Comparison of ENCODE assay signal across 19 mouse cellular contexts in genomic region chr4:97810348-97810939, GRCm38 (mm10). TPM values are rescaled to one million over a fixed set of nuclear protein-coding genes. Genes with fewer than 3 reads are reported as not detected.
DNase-seq lines count a peak whose midpoint lies in the region; ATAC-seq and TF ChIP-seq lines count a peak whose summit lies in the region.
"Had no signal": no experiment of that assay in that cellular context is flagged by ENCODE, and none has a peak within 500 bp of the region (broad histone marks: within the 10 kb centered on the region; RNA-seq: fewer than 3 reads in every experiment).

No protein-coding gene starts in this region.

- peaks cover 42% of the 10 kb centered on the region for H3K4me1 ChIP-seq in heart, embryonic 16.5 days (ENCODE audit: control insufficient read depth, insufficient read depth, low read length)
- H3K4me1 ChIP-seq: embryonic facial prominence, embryonic 15.5 days had no signal

- ATAC-seq in heart, embryonic 16.5 days (replicated peaks; ENCODE audit: extremely low read depth, insufficient read depth, low FRiP score) = no peak
- ATAC-seq: forebrain, postnatal 0 days; hindbrain, postnatal 0 days had no signal

- DNase-seq in cerebellum, postnatal 10 days = peak; percentile 29 to 44
- no peak for DNase-seq in cerebellum, postnatal 4 days (ENCODE audit: low spot score in 2 of 2)
- DNase-seq in heart, postnatal 14 days = no peak
- peak; percentile 11 to 34 for DNase-seq in spleen, postnatal 36 days (ENCODE audit: low spot score in 2 of 2)
- DNase-seq in spleen, postnatal 10 days (ENCODE audit: low spot score in 2 of 2) = no peak
- no peak for DNase-seq in left cerebral cortex, adult 2 months (ENCODE audit: extremely low spot score in 1 of 2, low spot score in 2 of 2)
- DNase-seq in lung, postnatal 10 days = no peak
- DNase-seq: cerebellum, adult 18-20 months; forebrain, postnatal 0 days; kidney, adult 8-10 months; kidney, postnatal 4 days; layer of hippocampus, postnatal 36 days; thymus, postnatal 14 days had no signal

- H3K36me3 ChIP-seq in heart, embryonic 16.5 days (ENCODE audit: control insufficient read depth, insufficient read depth) = no peaks in the 10 kb centered on the region
- H3K36me3 ChIP-seq: embryonic facial prominence, embryonic 15.5 days; midbrain, embryonic 10.5 days had no signal

- no peak overlapping the region for H3K4me3 ChIP-seq in heart, embryonic 16.5 days (ENCODE audit: low read length)
- H3K4me3 ChIP-seq in left cerebral cortex, adult 2 months = no peak overlapping the region
- H3K4me3 ChIP-seq: embryonic facial prominence, embryonic 15.5 days; midbrain, embryonic 10.5 days had no signal

- no peak overlapping the region for H3K9ac ChIP-seq in heart, embryonic 16.5 days (ENCODE audit: low read length)
- H3K9ac ChIP-seq: embryonic facial prominence, embryonic 15.5 days; forebrain, postnatal 0 days had no signal

- intact Hi-C loops in heart, postnatal 14 days (cut with DNase I) = no loop called here
- intact Hi-C loops in left cerebral cortex, adult 2 months (cut with DNase I) = no loop called here

- H3K27ac ChIP-seq in heart, embryonic 16.5 days (ENCODE audit: low read length) = peak overlapping the region; percentile 58
- no peak overlapping the region for H3K27ac ChIP-seq in left cerebral cortex, adult 2 months
- H3K27ac ChIP-seq: embryonic facial prominence, embryonic 15.5 days; hindbrain, postnatal 0 days; midbrain, embryonic 10.5 days had no signal

- 58% methylated on average over 7 of the region's 7 CpGs for WGBS in heart, embryonic 16.5 days

- no peak overlapping the region for H3K4me2 ChIP-seq in heart, embryonic 16.5 days (ENCODE audit: low read depth, low read length)
- H3K4me2 ChIP-seq: embryonic facial prominence, embryonic 15.5 days had no signal

- TF ChIP-seq CTCF in left cerebral cortex, adult 2 months (IDR thresholded peaks at IDR 0.05) = no peak

- no peaks in the 10 kb centered on the region for H3K9me3 ChIP-seq in heart, embryonic 16.5 days (replicated peaks; ENCODE audit: control insufficient read depth, low read length)
- H3K9me3 ChIP-seq: embryonic facial prominence, embryonic 15.5 days; midbrain, embryonic 10.5 days had no signal

- H3K27me3 ChIP-seq in heart, embryonic 16.5 days (ENCODE audit: control insufficient read depth, insufficient read depth, low read length) = no peaks in the 10 kb centered on the region
- H3K27me3 ChIP-seq: embryonic facial prominence, embryonic 15.5 days had no signal

RNA-seq across cellular contexts. Expression of gene E130114P18Rik, which starts 32.6 kb away (rescaled TPM):
- 0.47 and 0.75 TPM in 2 replicates for polyA plus RNA-seq in heart, embryonic 16.5 days (2015; fragmentation: Nextera tagmentation; extraction: Ambion mirVana)
- not detected for total RNA-seq in heart, postnatal 14 days (2021)
- total RNA-seq in left cerebral cortex, adult 2 months (2021) = 1 to 10 TPM; 3.7 to 4.9 TPM
- total RNA-seq: gastrocnemius, adult 8-10 months; monocyte, adult 5-6 weeks had no signal

RNA-seq across cellular contexts. Expression of gene Nfia, which starts 37.9 kb away (rescaled TPM):
- polyA plus RNA-seq in heart, embryonic 16.5 days (2015; fragmentation: Nextera tagmentation; extraction: Ambion mirVana) = 37.3 and 42.0 TPM in 2 replicates
- total RNA-seq in heart, postnatal 14 days (2021) = 100 to 1,000 TPM; 159 to 170 TPM
- total RNA-seq in left cerebral cortex, adult 2 months (2021) = 10 to 100 TPM; 58.1 to 62.5 TPM

Comparison
In these comparisons a context has a peak if more than half of its experiments do, and no peak if none do; other contexts are left out.
1. DNase-seq: peak in cerebellum, postnatal 10 days (2 of 2) and spleen, postnatal 36 days (2 of 2); none in cerebellum, postnatal 4 days (0 of 2), heart, postnatal 14 days (0 of 2), spleen, postnatal 10 days (0 of 2), left cerebral cortex, adult 2 months (0 of 2) and lung, postnatal 10 days (single experiment).
2. RNA of gene E130114P18Rik, which starts 32.6 kb away (total RNA-seq): 3.7 to 4.9 TPM in left cerebral cortex, adult 2 months; not detected in heart, postnatal 14 days; every median in the first group is over 4 times any median in the second.